Mouse (Mus musculus) MEL (cell line): ENCODE data around the gene Hsd17b2. TPM values are rescaled to one million over a fixed set of nuclear protein-coding genes. Genes with fewer than 3 reads are reported as not detected.

ENCODE experiments used
- DNase-seq: peaks from one replicate; pipeline ENCODE4 v3.0.0; 2011; ENCODE audit warnings: low read depth, low spot score
- H3K27ac ChIP-seq: 2 replicates; pipeline ENCODE4 v1.5.1; 2012; ENCODE audit warnings: low read depth, mild to moderate bottlenecking, control low read depth, low read length, moderate library complexity; ENCODE audit not compliant: control insufficient read depth
- H3K27me3 ChIP-seq, 2 experiments: fragments of 150-350 bp in 1 of 2; sonication (generic) in 1 of 2; 2 replicates each; pipeline ENCODE4 v1.6.1; 2012; ENCODE audit warnings: low read length in 2 of 2, mild to moderate bottlenecking in 2 of 2, improper control_type of control experiment in 1 of 2, moderate library complexity in 1 of 2; ENCODE audit not compliant: insufficient read depth in 2 of 2, control insufficient read depth in 1 of 2
- H3K36me3 ChIP-seq, 2 experiments: 2 replicates each; pipeline ENCODE4 v1.6.1; 2012 to 2014; ENCODE audit warnings: low read length in 2 of 2, improper control_type of control experiment in 1 of 2, inconsistent platforms in 1 of 2, mild to moderate bottlenecking in 1 of 2; ENCODE audit not compliant: insufficient read depth in 2 of 2, control insufficient read depth in 1 of 2
- H3K4me1 ChIP-seq, 2 experiments: fragments of 150-350 bp in 1 of 2; sonication (generic) in 1 of 2; 2 replicates each; pipeline ENCODE4 v1.6.1; 2012; ENCODE audit warnings: low read length in 2 of 2, improper control_type of control experiment in 1 of 2, mild to moderate bottlenecking in 1 of 2; ENCODE audit not compliant: insufficient read depth in 2 of 2, control insufficient read depth in 1 of 2
- H3K4me3 ChIP-seq, 2 experiments: fragments of 150-350 bp in 1 of 2; sonication (generic) in 1 of 2; 2 replicates each; pipeline ENCODE4 v1.5.1; 2012; ENCODE audit warnings: low read depth in 2 of 2, low read length in 2 of 2, mild to moderate bottlenecking in 2 of 2, moderate library complexity in 2 of 2, control low read depth in 1 of 2, improper control_type of control experiment in 1 of 2; ENCODE audit not compliant: control insufficient read depth in 1 of 2, insufficient read depth in 1 of 2
- H3K79me2 ChIP-seq: 2 replicates; pipeline ENCODE4 v1.6.1; 2012; ENCODE audit warnings: mild to moderate bottlenecking, low read length, moderate library complexity; ENCODE audit not compliant: control insufficient read depth, poor library complexity, insufficient read depth
- H3K9ac ChIP-seq: 2 replicates; pipeline ENCODE4 v1.6.1; 2012; ENCODE audit warnings: low read depth, mild to moderate bottlenecking, control low read depth, low read length, moderate library complexity; ENCODE audit not compliant: control insufficient read depth, poor library complexity, severe bottlenecking
- H3K9me3 ChIP-seq: fragments of 150-350 bp; sonication (generic); replicated peaks from 2 replicates; pipeline ENCODE4 v1.6.1; 2012; ENCODE audit warnings: mild to moderate bottlenecking, low read length, improper control_type of control experiment, moderate library complexity; ENCODE audit not compliant: insufficient read depth
- BHLHE40 ChIP-seq: IDR thresholded peaks from 2 replicates; pipeline ENCODE4 v1.6.1; 2012; ENCODE audit warnings: low read depth, mild to moderate bottlenecking, inconsistent platforms, low read length, improper control_type of control experiment, borderline replicate concordance
- CHD1 ChIP-seq: IDR thresholded peaks from 2 replicates; pipeline ENCODE4 v1.6.1; 2012; ENCODE audit warnings: low read depth, mild to moderate bottlenecking, inconsistent platforms, low read length, improper control_type of control experiment
- CTCF ChIP-seq, 3 experiments: IDR thresholded peaks in 2 of 3; conservative IDR thresholded peaks in 1 of 3; 2 replicates each; pipeline ENCODE4 v1.5.1; 2011 to 2012; ENCODE audit warnings: low read length in 3 of 3, low read depth in 2 of 3, mild to moderate bottlenecking in 2 of 3, improper control_type of control experiment in 1 of 3, inconsistent platforms in 1 of 3, mixed read lengths in 1 of 3, moderate library complexity in 1 of 3; ENCODE audit not compliant: control insufficient read depth in 1 of 3, insufficient read depth in 1 of 3, poor library complexity in 1 of 3, severe bottlenecking in 1 of 3
- E2F4 ChIP-seq: IDR thresholded peaks from 2 replicates; pipeline ENCODE4 v1.6.1; 2011; ENCODE audit warnings: low read depth, low read length, improper control_type of control experiment, borderline replicate concordance
- ELF1 ChIP-seq: IDR thresholded peaks from 2 replicates; pipeline ENCODE4 v1.6.1; 2014; ENCODE audit warnings: low read depth, mild to moderate bottlenecking, inconsistent platforms, low read length, improper control_type of control experiment, moderate library complexity
- EP300 ChIP-seq, 2 experiments: IDR thresholded peaks; 2 replicates each; pipeline ENCODE4 v1.6.1; 2011; ENCODE audit warnings: improper control_type of control experiment in 2 of 2, low read length in 2 of 2, low read depth in 1 of 2, mild to moderate bottlenecking in 1 of 2
- ETS1 ChIP-seq: IDR thresholded peaks from 2 replicates; pipeline ENCODE4 v1.6.1; 2012; ENCODE audit warnings: low read depth, mild to moderate bottlenecking, inconsistent platforms, low read length, improper control_type of control experiment, moderate library complexity
- GABPA ChIP-seq: IDR thresholded peaks from 2 replicates; pipeline ENCODE4 v1.6.1; 2012; ENCODE audit warnings: low read depth, mild to moderate bottlenecking, inconsistent platforms, low read length, improper control_type of control experiment, moderate library complexity
- HCFC1 ChIP-seq: IDR thresholded peaks from 2 replicates; pipeline ENCODE4 v1.6.1; 2012; ENCODE audit warnings: low read depth, mild to moderate bottlenecking, inconsistent platforms, low read length, improper control_type of control experiment, moderate library complexity
- KAT2A ChIP-seq: conservative IDR thresholded peaks from 2 replicates; pipeline ENCODE4 v1.6.1; 2012; ENCODE audit warnings: low read depth, low read length, improper control_type of control experiment, inconsistent platforms
- MAFK ChIP-seq: IDR thresholded peaks from 2 replicates; pipeline ENCODE4 v1.6.1; 2011; ENCODE audit warnings: low read depth, mild to moderate bottlenecking, low read length, improper control_type of control experiment, borderline replicate concordance
- MYB ChIP-seq: IDR thresholded peaks from 2 replicates; pipeline ENCODE4 v1.6.1; 2011; ENCODE audit warnings: mild to moderate bottlenecking, low read depth, low read length, improper control_type of control experiment
- MYC ChIP-seq: IDR thresholded peaks from 2 replicates; pipeline ENCODE4 v1.6.1; 2011; ENCODE audit warnings: low read depth, mild to moderate bottlenecking, low read length, improper control_type of control experiment, moderate library complexity
- NELFE ChIP-seq: IDR thresholded peaks from 2 replicates; pipeline ENCODE4 v1.6.1; 2011; ENCODE audit warnings: low read depth, low read length, improper control_type of control experiment
- POLR2A ChIP-seq, 2 experiments: IDR thresholded peaks; 2 replicates each; pipeline ENCODE4 v1.6.1; 2011 to 2012; ENCODE audit warnings: low read length in 2 of 2, mild to moderate bottlenecking in 2 of 2, control low read depth in 1 of 2, improper control_type of control experiment in 1 of 2, low read depth in 1 of 2, moderate library complexity in 1 of 2; ENCODE audit not compliant: control insufficient read depth in 1 of 2, insufficient read depth in 1 of 2, poor library complexity in 1 of 2
- RCOR1 ChIP-seq: IDR thresholded peaks from 2 replicates; pipeline ENCODE4 v1.6.1; 2012; ENCODE audit warnings: low read depth, mild to moderate bottlenecking, inconsistent platforms, low read length, improper control_type of control experiment
- SMC3 ChIP-seq: IDR thresholded peaks from 2 replicates; pipeline ENCODE4 v1.6.1; 2011; ENCODE audit warnings: low read depth, low read length, improper control_type of control experiment
- TAL1 ChIP-seq: IDR thresholded peaks from 2 replicates; pipeline ENCODE4 v1.6.1; 2012; ENCODE audit warnings: mild to moderate bottlenecking, inconsistent platforms, low read length, moderate library complexity, mixed read lengths
- USF1 ChIP-seq: IDR thresholded peaks from 2 replicates; pipeline ENCODE4 v1.6.1; 2014; ENCODE audit warnings: low read depth, mild to moderate bottlenecking, inconsistent platforms, low read length, improper control_type of control experiment, moderate library complexity
- USF2 ChIP-seq, 2 experiments: IDR thresholded peaks; 2 replicates each; pipeline ENCODE4 v1.6.1; 2011 to 2012; ENCODE audit warnings: improper control_type of control experiment in 2 of 2, low read length in 2 of 2, borderline replicate concordance in 1 of 2, inconsistent platforms in 1 of 2, low read depth in 1 of 2, mild to moderate bottlenecking in 1 of 2; ENCODE audit not compliant: insufficient read depth in 1 of 2
- ZKSCAN1 ChIP-seq: IDR thresholded peaks from 2 replicates; pipeline ENCODE4 v1.6.1; 2012; ENCODE audit warnings: low read depth, mild to moderate bottlenecking, inconsistent platforms, low read length, improper control_type of control experiment, moderate library complexity
- ZMIZ1 ChIP-seq: IDR thresholded peaks from 2 replicates; pipeline ENCODE4 v1.6.1; 2012; ENCODE audit warnings: low read depth, mild to moderate bottlenecking, inconsistent platforms, low read length, improper control_type of control experiment, moderate library complexity
- ZNF384 ChIP-seq: IDR thresholded peaks from 2 replicates; pipeline ENCODE4 v1.6.1; 2012; ENCODE audit warnings: low read depth, mild to moderate bottlenecking, inconsistent platforms, low read length, improper control_type of control experiment
- polyA plus RNA-seq, 2 experiments: library from polyadenylated mRNA; stranded (reverse) in 1 of 2; unstranded in 1 of 2; fragments of >175 nt in 1 of 2; fragments of >200 nt in 1 of 2; gene quantifications; 2 replicates each; pipeline versions ENCODE4 v1.2.1 to v1.2.4; 2012; ENCODE audit warnings: low replicate concordance in 2 of 2, low read depth in 1 of 2; ENCODE audit not compliant: insufficient read length in 2 of 2, insufficient read depth in 1 of 2, missing spikeins in 1 of 2
- total RNA-seq: library from RNA; depleted of rRNA; stranded (reverse); fragments of 300-350 nt; gene quantifications from 2 replicates; pipeline ENCODE4 v1.2.3, GENCODE M21; 2012

Gene Hsd17b2
- total and polyA plus RNA-seq, 3 experiments, result not detected

DNA sequence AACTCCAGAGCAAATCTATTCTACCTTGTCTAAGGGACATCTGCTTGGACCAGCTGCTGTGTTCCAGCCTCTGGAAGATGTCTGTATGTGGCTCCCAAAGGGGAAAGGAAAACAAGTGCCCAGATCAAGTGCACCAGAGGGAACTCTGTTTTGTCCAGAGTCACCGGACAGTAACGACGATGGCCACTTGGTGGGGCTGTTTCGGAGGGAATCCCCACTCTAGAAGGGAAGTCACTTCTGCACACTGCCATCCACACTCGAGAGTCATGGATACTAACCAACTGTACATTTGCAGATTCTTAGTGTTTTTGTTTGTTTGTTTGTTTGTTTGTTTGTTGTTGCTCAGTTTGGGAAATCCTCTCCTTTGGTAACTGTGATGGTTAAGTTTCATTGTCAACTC is 4.5 kb upstream of the Hsd17b2 start (continued):
- TF ChIP-seq TAL1 (no peak), POLR2A (IDR thresholded peaks at IDR 0.05; ENCODE audit: control insufficient read depth in 1 of 2, insufficient read depth in 1 of 2, low read depth in 1 of 2, low read length in 2 of 2, poor library complexity in 1 of 2) (no peak), SMC3 (peak; percentile 35)
- TF ChIP-seq, all 39 proteins: peak for 3

DNA sequence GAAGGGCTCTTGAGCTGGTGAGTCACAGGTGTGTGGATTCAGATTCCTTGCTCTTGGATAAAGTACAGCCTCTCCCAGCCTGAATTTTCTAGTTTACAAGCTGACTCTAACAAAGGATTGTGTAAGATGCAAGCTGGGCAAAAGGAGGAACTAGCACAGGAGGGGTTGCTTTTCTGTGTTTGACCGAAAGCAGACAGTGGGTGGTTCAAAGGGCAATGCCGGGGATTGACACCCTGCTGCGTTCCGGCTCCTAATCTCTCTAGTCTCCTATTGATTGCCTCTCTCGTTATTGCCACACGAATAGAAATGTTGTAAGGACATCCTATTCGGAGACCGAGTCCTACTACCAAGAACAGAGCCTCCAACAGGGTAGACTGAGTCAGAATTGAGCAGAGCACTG is 1.0 kb upstream of the Hsd17b2 start:
- TF ChIP-seq NELFE, result no peak
- TF ChIP-seq ELF1, result no peak
- no peak for TF ChIP-seq ETS1
- TF ChIP-seq KAT2A, result no peak
- no peak for TF ChIP-seq EP300 (IDR thresholded peaks at IDR 0.05; ENCODE audit: low read depth in 1 of 2, low read length in 2 of 2)
- no peak for TF ChIP-seq ZKSCAN1
- TF ChIP-seq GABPA, result no peak
- TF ChIP-seq USF1, result no peak
- no peak for TF ChIP-seq MAFK
- TF ChIP-seq HCFC1, result no peak
- TF ChIP-seq ZNF384, result no peak
- no peak for TF ChIP-seq CTCF (IDR thresholded peaks at IDR 0.05 in 2 of 3, conservative IDR thresholded peaks at IDR 0.05 in 1 of 3; ENCODE audit: control insufficient read depth in 1 of 3, insufficient read depth in 1 of 3, low read depth in 2 of 3, low read length in 3 of 3, poor library complexity in 1 of 3, severe bottlenecking in 1 of 3)
- TF ChIP-seq POLR2A (IDR thresholded peaks at IDR 0.05; ENCODE audit: control insufficient read depth in 1 of 2, insufficient read depth in 1 of 2, low read depth in 1 of 2, low read length in 2 of 2, poor library complexity in 1 of 2), result no peak
- no peak for TF ChIP-seq ZMIZ1
- TF ChIP-seq MYB, result no peak
- no peak for TF ChIP-seq MYC
- TF ChIP-seq RCOR1, result no peak
- TF ChIP-seq, all 39 proteins: peak for 0
- Histone ChIP-seq H3K27me3 (no peaks in the 10 kb centered on the region), H3K4me3 (no peak overlapping the region), H3K4me1 (no peaks in the 10 kb centered on the region), H3K79me2 (no peaks in the 10 kb centered on the region), H3K9me3 (no peaks in the 10 kb centered on the region), H3K36me3 (no peaks in the 10 kb centered on the region), H3K27ac (no peak overlapping the region), H3K9ac (no peak overlapping the region)
- no peak for DNase-seq

DNA sequence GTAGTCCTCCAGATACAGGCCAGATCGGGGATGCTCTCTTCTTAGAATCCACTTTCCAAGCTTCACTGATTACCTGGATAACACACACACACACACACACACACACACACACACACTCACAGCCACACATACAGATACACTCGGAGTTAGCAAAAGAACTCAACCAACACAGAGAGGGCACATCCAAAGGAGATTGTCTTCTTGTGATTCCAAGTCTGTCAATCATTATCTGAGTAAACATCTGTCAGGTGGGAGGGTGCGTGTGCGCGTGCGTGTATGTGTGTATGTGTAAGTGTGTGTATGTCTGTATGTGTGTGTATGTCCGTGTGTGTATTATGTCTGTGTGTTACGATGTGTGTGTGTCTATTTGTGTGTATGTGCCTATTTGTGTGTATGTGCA is 458 bp upstream of the Hsd17b2 start:
- H3K4me3 ChIP-seq, result no peak overlapping the region

More for the DNA sequence above, 458 bp upstream of the Hsd17b2 start:
- no peaks in the 10 kb centered on the region for H3K27me3 ChIP-seq
- TF ChIP-seq USF2 (IDR thresholded peaks at IDR 0.05; ENCODE audit: borderline replicate concordance in 1 of 2, insufficient read depth in 1 of 2, low read depth in 1 of 2, low read length in 2 of 2) (no peak), BHLHE40 (no peak), E2F4 (no peak), MAFK (no peak), CHD1 (no peak)
- no peak for DNase-seq
- no peaks in the 10 kb centered on the region for H3K9me3 ChIP-seq
- H3K36me3 ChIP-seq, result no peaks in the 10 kb centered on the region
- H3K79me2 ChIP-seq, result no peaks in the 10 kb centered on the region
- H3K9ac ChIP-seq, result no peak overlapping the region
- no peak overlapping the region for H3K27ac ChIP-seq
- no peaks in the 10 kb centered on the region for H3K4me1 ChIP-seq
